ENCODE assay signal across 11 mouse cellular contexts in the genomic region with DNA sequence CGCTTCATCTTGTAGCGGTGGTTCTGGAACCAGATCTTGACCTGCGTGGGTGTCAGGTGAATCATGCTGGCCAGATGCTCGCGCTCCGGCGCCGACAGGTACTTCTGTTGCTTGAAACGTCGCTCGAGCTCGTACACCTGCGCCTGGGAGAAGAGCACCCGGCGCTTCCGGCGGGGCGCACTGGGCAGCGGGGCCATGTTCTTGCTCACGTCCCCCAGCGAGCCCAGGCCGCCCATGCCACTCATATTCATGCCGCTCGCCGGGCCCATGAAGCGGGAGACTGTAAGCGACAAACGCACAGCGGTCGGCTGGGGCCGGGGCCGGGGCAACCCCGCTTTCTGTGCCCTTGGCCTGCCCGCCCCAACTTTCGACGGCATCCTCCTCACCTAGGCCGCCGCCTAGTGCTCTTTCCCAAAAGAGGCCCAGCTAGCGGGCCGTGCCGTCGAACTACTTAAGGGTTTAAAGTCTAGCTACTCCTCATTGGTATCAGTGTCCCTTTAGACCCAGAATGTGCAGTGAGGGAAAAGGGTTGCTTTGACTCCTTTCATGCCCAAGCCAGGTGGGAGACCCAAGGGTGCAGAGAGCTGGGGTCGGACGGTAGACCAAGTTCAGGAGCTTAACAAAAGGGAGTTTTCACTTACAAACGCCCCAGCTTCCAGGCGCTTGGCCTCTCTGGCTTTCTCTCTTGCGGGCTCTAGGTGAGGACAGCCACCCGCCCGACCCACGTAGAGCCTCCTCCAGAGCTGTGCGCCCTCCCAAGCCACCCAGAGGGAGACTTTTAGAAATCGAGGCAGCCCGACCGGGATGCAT. TPM values are rescaled to one million over a fixed set of nuclear protein-coding genes. Genes with fewer than 3 reads are reported as not detected.
DNase-seq lines count a peak whose midpoint lies in the region; ATAC-seq and TF ChIP-seq lines count a peak whose summit lies in the region.
"Had no signal": no experiment of that assay in that cellular context is flagged by ENCODE, and none has a peak within 500 bp of the region (broad histone marks: within the 10 kb centered on the region; RNA-seq: fewer than 3 reads in every experiment).

No protein-coding gene starts in this region.

- DNase-seq in lung, adult 2 months = no peak
- DNase-seq in lung, postnatal 36 days = no peak
- no peak for DNase-seq in hindbrain, postnatal 0 days (ENCODE audit: low spot score)
- DNase-seq in cerebellum, adult 2 months = no peak
- DNase-seq in urinary bladder, adult 2 months (ENCODE audit: low spot score) = no peak
- no peak for DNase-seq in gastrocnemius, postnatal 25 days
- DNase-seq: spleen, adult 18-20 months had no signal

- ATAC-seq in embryonic facial prominence, embryonic 13.5 days (ENCODE audit: insufficient number of reproducible peaks, insufficient read depth, low FRiP score, low TSS enrichment, low read depth) = no peak
- ATAC-seq in hindbrain, postnatal 0 days = no peak
- no peak for ATAC-seq in neural tube, embryonic 13.5 days (ENCODE audit: low read depth)
- ATAC-seq: Patski had no signal

- peaks cover 97% of the 10 kb centered on the region for H3K27me3 ChIP-seq in embryonic facial prominence, embryonic 13.5 days
- peaks cover 91% of the 10 kb centered on the region for H3K27me3 ChIP-seq in hindbrain, postnatal 0 days (ENCODE audit: insufficient read depth, low read length)
- H3K27me3 ChIP-seq in neural tube, embryonic 13.5 days = peaks cover 98% of the 10 kb centered on the region
- peaks cover 15% of the 10 kb centered on the region; the same call in 1 of the 2 replicates for H3K27me3 ChIP-seq in cerebellum, adult 2 months (ENCODE audit: control insufficient read depth, insufficient read depth, low read length)

- no peak overlapping the region for H3K27ac ChIP-seq in embryonic facial prominence, embryonic 13.5 days
- H3K27ac ChIP-seq in hindbrain, postnatal 0 days = no peak overlapping the region
- H3K27ac ChIP-seq in neural tube, embryonic 13.5 days (replicated peaks) = no peak overlapping the region
- H3K27ac ChIP-seq in cerebellum, adult 2 months (ENCODE audit: insufficient read depth, low read length) = no peak overlapping the region

- H3K4me1 ChIP-seq in lung, adult 2 months (ENCODE audit: control insufficient read depth, insufficient read depth, low read length) = no peaks in the 10 kb centered on the region; the same call in 1 of the 2 replicates
- H3K4me1 ChIP-seq in embryonic facial prominence, embryonic 13.5 days = peaks cover 25% of the 10 kb centered on the region
- no peaks in the 10 kb centered on the region for H3K4me1 ChIP-seq in hindbrain, postnatal 0 days (ENCODE audit: insufficient read depth, low read length)
- peaks cover 12% of the 10 kb centered on the region; the same call in 1 of the 2 replicates for H3K4me1 ChIP-seq in neural tube, embryonic 13.5 days (replicated peaks)
- H3K4me1 ChIP-seq in cerebellum, adult 2 months (ENCODE audit: control insufficient read depth, insufficient read depth, low read length) = no peaks in the 10 kb centered on the region; the same call in 1 of the 2 replicates

- WGBS in lung, adult 2 months = 3% methylated on average over 54 of the region's 54 CpGs
- WGBS in embryonic facial prominence, embryonic 13.5 days = under 1% methylated on average over 54 of the region's 54 CpGs
- 2% methylated on average over 53 of the region's 54 CpGs for WGBS in hindbrain, postnatal 0 days
- under 1% methylated on average over 54 of the region's 54 CpGs for WGBS in neural tube, embryonic 13.5 days
- WGBS in cerebellum, adult 2 months = 2% methylated on average over 54 of the region's 54 CpGs

- TF ChIP-seq POLR2A in lung, adult 2 months (IDR thresholded peaks at IDR 0.05; ENCODE audit: borderline replicate concordance, extremely low read depth, low read depth, low read length) = 0 out of 2 replicates have a peak, but pooled peaks have one; percentile 4
- no peak for TF ChIP-seq POLR2A in cerebellum, adult 2 months (IDR thresholded peaks at IDR 0.05; ENCODE audit: borderline replicate concordance, insufficient read depth, low read length)

- H3K9me3 ChIP-seq in embryonic facial prominence, embryonic 13.5 days = no peaks in the 10 kb centered on the region
- H3K9me3 ChIP-seq in hindbrain, postnatal 0 days (ENCODE audit: low read length) = no peaks in the 10 kb centered on the region
- H3K9me3 ChIP-seq in neural tube, embryonic 13.5 days = no peaks in the 10 kb centered on the region

- H3K9ac ChIP-seq in embryonic facial prominence, embryonic 13.5 days = no peak overlapping the region
- no peak overlapping the region for H3K9ac ChIP-seq in hindbrain, postnatal 0 days (replicated peaks; ENCODE audit: low read length)
- H3K9ac ChIP-seq in neural tube, embryonic 13.5 days = no peak overlapping the region

- no peak overlapping the region for H3K4me2 ChIP-seq in embryonic facial prominence, embryonic 13.5 days
- no peak overlapping the region for H3K4me2 ChIP-seq in hindbrain, postnatal 0 days (ENCODE audit: low read depth, low read length)
- H3K4me2 ChIP-seq in neural tube, embryonic 13.5 days = no peak overlapping the region

- no peaks in the 10 kb centered on the region for H3K36me3 ChIP-seq in embryonic facial prominence, embryonic 13.5 days
- H3K36me3 ChIP-seq in hindbrain, postnatal 0 days (ENCODE audit: insufficient read depth, low read length) = no peaks in the 10 kb centered on the region
- H3K36me3 ChIP-seq in neural tube, embryonic 13.5 days = no peaks in the 10 kb centered on the region

- peak overlapping the region; percentile 76 for H3K4me3 ChIP-seq in lung, adult 2 months (replicated peaks; ENCODE audit: extremely low read depth, low read depth, low read length)
- peak overlapping the region; percentile 17 for H3K4me3 ChIP-seq in embryonic facial prominence, embryonic 13.5 days
- 0 out of 2 replicates have a peak overlapping the region, but pooled peaks have one; percentile 14 for H3K4me3 ChIP-seq in hindbrain, postnatal 0 days (ENCODE audit: low read length)
- peak overlapping the region; percentile 11; the same call in 1 of the 2 replicates for H3K4me3 ChIP-seq in neural tube, embryonic 13.5 days
- no peak overlapping the region for H3K4me3 ChIP-seq in cerebellum, adult 2 months (replicated peaks; ENCODE audit: insufficient read depth, low read depth, low read length)

- TF ChIP-seq CTCF in lung, adult 2 months (IDR thresholded peaks at IDR 0.05; ENCODE audit: insufficient read depth, low read length) = no peak
- no peak for TF ChIP-seq CTCF in hindbrain, postnatal 0 days (IDR thresholded peaks at IDR 0.05; ENCODE audit: low read depth)
- TF ChIP-seq CTCF in cerebellum, adult 2 months (IDR thresholded peaks at IDR 0.05; ENCODE audit: borderline replicate concordance, insufficient read depth, low read depth, low read length) = no peak

RNA-seq across cellular contexts. Expression of gene Nkx2-1, which starts 3.0 kb away (rescaled TPM):
- 267 and 400 TPM in 2 replicates for polyA plus RNA-seq in lung, adult 2 months (2012; rRNA removed)
- polyA plus RNA-seq in embryonic facial prominence, embryonic 13.5 days (2015; fragmentation: Nextera tagmentation; extraction: Ambion mirVana) = 0.15 TPM in 1 of 2 replicates, not detected in the other
- total RNA-seq in hindbrain, postnatal 0 days (2014; rRNA removed) = 0.25 and 0.42 TPM in 2 replicates
- polyA plus RNA-seq in hindbrain, postnatal 0 days (2015; fragmentation: Nextera tagmentation; extraction: Ambion mirVana) = not detected in 2 replicates
- polyA plus RNA-seq in neural tube, embryonic 13.5 days (2015; fragmentation: Nextera tagmentation; extraction: Ambion mirVana) = 0.14 and 0.73 TPM in 2 replicates
- not detected in 2 replicates for polyA plus RNA-seq in cerebellum, adult 2 months (2012; rRNA removed)
- polyA plus RNA-seq in urinary bladder, adult 2 months (2012; rRNA removed) = not detected in 2 replicates
- total RNA-seq in gastrocnemius, postnatal 25 days (2021) = not detected
- total RNA-seq: liver, adult 2 months had no signal
- polyA plus RNA-seq: Patski had no signal

Comparison
In these comparisons a context has a peak if more than half of its experiments do, and no peak if none do; other contexts are left out.
1. RNA of gene Nkx2-1, which starts 3.0 kb away (polyA plus RNA-seq): 267 to 400 TPM in lung, adult 2 months; 0.14 to 0.73 TPM in neural tube, embryonic 13.5 days, 0.15 TPM in embryonic facial prominence, embryonic 13.5 days, not detected in hindbrain, postnatal 0 days, not detected in cerebellum, adult 2 months and not detected in urinary bladder, adult 2 months; every median in the first group is over 100 times any median in the second.